Mouse (Mus musculus): ENCODE measurements around the gene Pnmal1. TPM values are rescaled to one million over a fixed set of nuclear protein-coding genes. Genes with fewer than 3 reads are reported as not detected.

Pnmal1 gene
- polyA plus RNA-seq, 1 experiment from 2014 or later: not detected

DNA sequence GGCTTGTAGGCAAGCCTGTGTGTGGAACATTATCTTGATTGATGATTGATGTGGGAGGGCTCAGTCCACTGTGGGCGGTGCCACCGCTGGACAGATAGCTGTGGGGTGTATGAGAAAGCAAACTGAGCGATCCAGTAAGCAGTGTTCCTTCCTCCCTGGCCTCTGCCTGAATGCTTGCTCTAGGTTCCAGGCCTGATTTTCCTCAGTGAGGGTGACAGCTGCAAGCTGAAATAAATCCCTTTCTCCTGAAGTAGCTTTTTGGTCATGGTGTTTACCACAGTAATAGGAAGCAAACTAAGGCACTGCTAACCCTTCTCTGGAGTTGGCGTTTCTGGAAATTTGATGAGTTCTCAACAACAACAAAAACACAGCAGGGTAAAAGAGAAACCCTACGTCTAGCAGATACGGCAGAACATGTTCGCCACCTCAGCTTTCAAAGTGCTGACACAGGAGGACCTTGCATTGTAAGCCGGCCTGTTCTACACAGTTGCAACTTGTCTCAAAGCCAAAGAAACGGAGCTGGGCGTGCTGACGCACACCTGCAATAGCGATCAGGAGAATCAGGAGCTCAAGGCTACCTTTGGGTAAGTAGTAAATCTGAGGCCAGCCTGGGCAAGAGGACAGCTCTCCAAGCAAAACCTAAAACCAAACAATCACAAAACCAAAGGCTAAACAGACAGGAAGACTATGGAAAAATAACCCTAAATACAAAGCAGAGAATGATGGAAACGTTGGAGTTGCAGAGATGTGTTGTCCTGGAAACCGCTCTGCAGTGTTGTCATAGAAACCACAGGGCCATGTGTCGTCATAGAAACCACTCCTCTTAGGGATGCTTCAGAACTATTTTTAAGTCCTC, 2.8 kb upstream of the Pnmal1 start:
- Histone ChIP-seq H3K79me2 (ENCODE audit: inconsistent target) (no peaks in the 10 kb centered on the region), H3K4me3 (ENCODE audit: inconsistent target) (no peak overlapping the region), H3K36me3 (ENCODE audit: inconsistent target) (no peaks in the 10 kb centered on the region), H3K27ac (no peak overlapping the region)
- WGBS (ENCODE audit: missing documents): 85% methylated on average over 15 of the region's 15 CpGs

DNA sequence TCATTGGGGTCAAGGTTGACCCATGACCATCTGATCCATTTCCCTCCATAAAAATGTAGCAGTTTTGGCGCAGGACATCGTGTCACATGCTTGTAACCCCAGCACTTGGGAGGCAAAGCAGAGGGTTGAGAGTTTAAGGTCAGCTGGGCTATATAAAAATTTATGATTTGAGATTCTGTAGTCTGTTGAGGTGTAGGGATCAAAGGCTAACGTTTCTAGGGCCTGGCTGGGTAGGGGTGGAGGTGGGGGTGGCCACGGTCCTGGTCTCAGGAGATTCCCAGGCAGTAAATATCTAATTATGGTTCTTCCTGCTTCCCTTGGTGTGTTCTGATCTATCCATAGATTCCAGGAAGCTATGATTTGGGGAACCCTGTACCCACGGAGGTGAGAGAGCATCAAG, 2.2 kb downstream of the Pnmal1 start:
- WGBS (ENCODE audit: missing documents): 83% methylated on average over 5 of the region's 5 CpGs
- H3K27ac ChIP-seq: no peak overlapping the region

DNA sequence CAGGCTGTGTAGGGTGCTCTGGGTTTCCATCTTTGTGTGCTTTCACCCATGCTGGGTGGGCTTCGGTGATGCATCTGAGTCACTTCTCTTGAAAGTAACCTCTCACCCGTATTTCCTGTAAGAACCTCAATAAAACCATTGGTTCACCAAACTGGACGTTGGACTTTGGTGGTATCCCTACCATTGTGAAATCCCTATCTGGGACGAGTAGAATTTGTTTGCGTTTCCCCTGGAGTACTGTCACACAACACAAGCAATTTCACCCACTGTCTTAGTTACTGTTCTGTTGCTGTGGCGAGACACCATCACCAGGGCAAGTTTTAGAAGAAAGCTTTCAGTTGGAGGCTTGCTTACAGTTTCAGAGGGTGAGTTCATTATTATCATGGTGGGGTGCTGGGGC, 8.9 kb downstream of the Pnmal1 start:
- 69% methylated on average over 6 of the region's 6 CpGs for WGBS (ENCODE audit: missing documents)
- Histone ChIP-seq H3K27ac (no peak overlapping the region), H3K79me2 (ENCODE audit: inconsistent target) (no peaks in the 10 kb centered on the region), H3K4me3 (ENCODE audit: inconsistent target) (no peak overlapping the region), H3K36me3 (ENCODE audit: inconsistent target) (no peaks in the 10 kb centered on the region)

More for the DNA sequence above, 2.2 kb downstream of the Pnmal1 start:
- Histone ChIP-seq H3K79me2 (ENCODE audit: inconsistent target) (no peaks in the 10 kb centered on the region), H3K4me3 (ENCODE audit: inconsistent target) (no peak overlapping the region), H3K36me3 (ENCODE audit: inconsistent target) (no peaks in the 10 kb centered on the region)

DNA sequence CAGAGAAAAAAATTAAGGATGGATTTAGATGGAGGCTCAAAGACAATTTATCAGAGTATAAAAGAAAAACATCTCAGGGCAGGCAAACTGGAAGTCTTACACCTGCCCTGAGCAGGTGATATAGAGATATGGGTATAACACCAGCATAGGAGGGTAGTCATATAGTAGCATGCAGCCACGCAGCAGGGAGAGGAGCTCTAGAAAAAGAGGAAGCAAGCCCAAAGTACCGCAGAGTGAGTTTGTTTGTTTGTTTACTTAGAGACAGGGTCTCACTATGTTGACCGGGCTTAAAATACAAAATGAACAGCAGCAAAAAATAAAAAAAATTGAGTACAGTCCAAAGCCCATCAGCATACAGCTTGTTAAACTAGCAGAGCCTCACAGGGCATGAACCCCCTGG, 11.7 kb downstream of the Pnmal1 start:
- Histone ChIP-seq H3K27ac (no peak overlapping the region), H3K79me2 (ENCODE audit: inconsistent target) (no peaks in the 10 kb centered on the region), H3K36me3 (ENCODE audit: inconsistent target) (no peaks in the 10 kb centered on the region), H3K4me3 (ENCODE audit: inconsistent target) (no peak overlapping the region)
- 23% methylated on average over 3 of the region's 3 CpGs for WGBS (ENCODE audit: missing documents)

DNA sequence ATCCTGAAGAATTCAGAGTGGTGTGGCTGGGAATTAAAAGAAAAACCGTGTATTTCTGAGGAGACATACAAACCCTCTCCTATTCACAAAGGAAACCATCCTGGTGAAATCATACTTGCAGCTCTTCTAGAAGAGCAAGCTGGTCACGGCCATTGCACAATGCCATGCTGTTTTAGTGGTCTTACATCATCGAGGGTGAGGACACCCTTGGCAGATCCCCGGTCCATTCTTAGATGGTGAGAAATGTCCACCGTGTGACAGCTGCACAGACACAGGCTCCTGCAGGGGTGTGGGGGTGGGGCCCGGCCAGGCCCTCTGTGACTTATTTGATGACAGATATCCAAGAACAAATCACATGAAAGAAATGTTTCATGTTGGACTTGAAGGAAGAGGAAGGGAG, 14.5 kb downstream of the Pnmal1 start:
- Histone ChIP-seq H3K79me2 (ENCODE audit: inconsistent target) (no peaks in the 10 kb centered on the region), H3K27ac (no peak overlapping the region), H3K4me3 (ENCODE audit: inconsistent target) (no peak overlapping the region), H3K36me3 (ENCODE audit: inconsistent target) (no peaks in the 10 kb centered on the region)
- WGBS (ENCODE audit: missing documents): 13% methylated on average over 6 of the region's 6 CpGs

DNA sequence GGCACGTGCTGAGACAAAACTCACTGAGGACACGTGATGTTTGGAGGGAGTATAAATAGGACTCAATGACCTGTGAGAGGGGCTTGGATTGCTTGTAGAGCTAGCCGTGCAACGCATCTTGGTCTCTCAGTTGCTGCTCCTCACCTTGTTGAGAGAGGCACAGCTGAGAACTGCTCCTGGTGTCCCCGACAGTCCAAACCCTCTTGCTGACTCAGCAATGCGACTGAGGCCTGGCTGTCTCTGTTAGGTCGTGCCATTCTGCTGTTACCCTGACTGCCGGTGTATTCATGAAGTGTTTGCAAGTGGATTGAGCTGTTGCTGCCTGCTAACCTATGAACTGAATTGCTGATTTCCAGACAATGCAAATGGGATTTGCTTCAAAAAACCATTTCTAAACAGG, 16.8 kb downstream of the Pnmal1 start:
- no peaks in the 10 kb centered on the region for H3K36me3 ChIP-seq (ENCODE audit: inconsistent target)
- H3K79me2 ChIP-seq (ENCODE audit: inconsistent target): no peaks in the 10 kb centered on the region
- no peak overlapping the region for H3K27ac ChIP-seq
- whole genome bisulfite sequencing (ENCODE audit: missing documents): 92% methylated on average over 8 of the region's 8 CpGs
- H3K4me3 ChIP-seq (ENCODE audit: inconsistent target): no peak overlapping the region

DNA sequence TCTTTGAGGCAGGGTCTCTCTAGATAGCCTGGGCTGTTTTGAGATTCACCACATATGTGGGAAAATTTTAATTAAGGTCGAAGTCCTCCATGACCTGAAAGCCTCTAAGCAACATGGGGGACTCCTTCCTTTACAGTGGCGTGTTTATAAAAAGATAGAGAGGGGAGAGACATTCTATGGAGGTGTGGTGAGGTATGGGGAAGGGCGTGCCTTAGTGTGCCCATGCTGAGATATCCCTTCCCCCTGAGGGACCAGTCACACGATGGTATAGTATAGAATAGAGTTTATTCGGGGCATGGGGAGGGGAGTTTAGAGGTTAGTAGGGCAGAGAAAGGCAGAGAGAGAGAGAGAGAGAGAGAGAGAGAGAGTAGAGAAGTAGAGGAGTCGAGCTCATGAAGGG, 18.7 kb downstream of the Pnmal1 start:
- Histone ChIP-seq H3K36me3 (ENCODE audit: inconsistent target) (no peaks in the 10 kb centered on the region), H3K79me2 (ENCODE audit: inconsistent target) (no peaks in the 10 kb centered on the region), H3K4me3 (ENCODE audit: inconsistent target) (no peak overlapping the region), H3K27ac (no peak overlapping the region)
- WGBS (ENCODE audit: missing documents): 72% methylated on average over 6 of the region's 6 CpGs

DNA sequence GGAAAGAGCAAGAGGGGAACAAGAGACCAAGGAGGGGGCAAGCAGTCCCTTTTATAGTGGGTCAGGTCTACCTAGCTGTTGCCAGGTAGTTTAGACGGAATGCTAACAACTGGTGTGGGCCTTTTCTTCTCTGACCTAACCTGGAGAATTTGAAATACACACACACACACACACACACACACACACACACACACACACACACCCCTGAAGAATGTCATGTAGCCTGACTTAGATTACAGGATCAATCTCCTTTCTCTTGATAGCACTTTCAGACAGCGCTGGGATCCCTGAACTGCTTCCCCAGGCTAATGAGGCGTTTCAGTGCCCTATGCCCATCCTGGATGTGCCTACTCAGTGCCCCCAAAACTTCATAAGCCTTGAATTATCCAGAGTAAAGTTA, 19.1 kb downstream of the Pnmal1 start:
- Histone ChIP-seq H3K36me3 (ENCODE audit: inconsistent target) (no peaks in the 10 kb centered on the region), H3K4me3 (ENCODE audit: inconsistent target) (no peak overlapping the region), H3K27ac (no peak overlapping the region), H3K79me2 (ENCODE audit: inconsistent target) (no peaks in the 10 kb centered on the region)
- 95% methylated on average over 3 of the region's 3 CpGs for WGBS (ENCODE audit: missing documents)

DNA sequence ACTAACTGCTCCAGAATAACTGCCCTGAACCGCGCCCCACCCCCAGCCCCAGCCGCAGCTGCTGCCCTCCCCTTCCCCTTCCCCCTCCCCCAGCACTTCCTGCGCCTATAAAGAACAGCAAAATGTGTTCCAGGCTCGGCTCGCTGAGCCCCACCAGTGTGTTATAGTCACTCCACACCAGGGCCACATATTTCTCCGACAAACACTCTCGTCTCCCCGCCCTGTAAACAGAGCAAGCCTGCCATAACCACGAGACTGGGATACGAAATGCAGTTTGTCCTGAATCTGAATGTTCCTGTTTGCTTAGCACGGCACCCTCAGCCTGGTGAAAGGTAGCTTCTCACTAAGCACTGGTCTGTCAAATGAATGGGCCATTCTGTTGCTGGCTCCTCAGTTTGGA, 20.9 kb downstream of the Pnmal1 start:
- H3K27ac ChIP-seq: no peak overlapping the region
- 2% methylated on average over 12 of the region's 12 CpGs for WGBS (ENCODE audit: missing documents)

DNA sequence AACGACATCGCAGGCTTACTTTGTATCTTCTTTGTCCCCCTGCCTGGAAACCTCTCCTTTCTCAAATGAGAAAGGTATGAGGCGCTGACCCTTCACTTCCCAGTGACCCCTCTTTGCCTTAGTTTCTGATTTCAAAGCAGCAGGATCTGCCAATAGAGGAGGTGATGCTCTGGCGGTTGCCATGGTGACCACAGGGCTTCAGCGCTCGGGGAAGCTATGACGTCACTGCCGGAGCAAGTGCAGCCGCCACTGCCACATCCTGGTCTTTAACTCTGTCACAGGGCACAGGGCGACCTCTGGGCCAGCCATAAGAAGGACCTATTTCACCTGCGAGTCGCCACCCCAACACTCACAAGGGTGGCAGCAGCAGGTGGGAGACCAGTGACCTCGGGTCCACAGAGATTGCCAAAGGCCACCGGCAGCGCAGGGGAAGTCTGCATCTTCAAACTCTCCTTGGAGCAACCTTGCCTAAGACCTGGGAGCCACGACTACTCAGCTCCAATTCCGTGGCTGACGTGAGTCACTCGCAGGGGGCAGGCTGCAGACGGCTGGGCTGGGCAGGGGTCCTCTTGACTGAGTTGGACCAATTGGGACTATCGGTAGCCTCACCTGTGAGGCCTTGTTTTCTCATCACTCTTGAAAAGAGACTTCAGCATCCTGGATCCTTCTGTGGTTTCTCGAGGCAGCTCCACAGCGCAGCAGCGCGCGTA, 23.5 kb downstream of the Pnmal1 start, which contains the start of gene Gm42372:
Gm42372 (plus strand) TSS at position 228 of the 710 bp plus-strand sequence.
- Histone ChIP-seq H3K36me3 (ENCODE audit: inconsistent target) (no peaks in the 10 kb centered on the region), H3K79me2 (ENCODE audit: inconsistent target) (no peaks in the 10 kb centered on the region), H3K27ac (no peak within 1 kb of the TSS), H3K4me3 (ENCODE audit: inconsistent target) (no peak within 1 kb of the TSS)
- WGBS (ENCODE audit: missing documents): 39% methylated on average over 26 of the region's 26 CpGs

More for the DNA sequence above, 20.9 kb downstream of the Pnmal1 start:
- Histone ChIP-seq H3K4me3 (ENCODE audit: inconsistent target) (peak overlapping the region; percentile 3; the same call in 1 of the 2 replicates), H3K79me2 (ENCODE audit: inconsistent target) (no peaks in the 10 kb centered on the region), H3K36me3 (ENCODE audit: inconsistent target) (no peaks in the 10 kb centered on the region)

DNA sequence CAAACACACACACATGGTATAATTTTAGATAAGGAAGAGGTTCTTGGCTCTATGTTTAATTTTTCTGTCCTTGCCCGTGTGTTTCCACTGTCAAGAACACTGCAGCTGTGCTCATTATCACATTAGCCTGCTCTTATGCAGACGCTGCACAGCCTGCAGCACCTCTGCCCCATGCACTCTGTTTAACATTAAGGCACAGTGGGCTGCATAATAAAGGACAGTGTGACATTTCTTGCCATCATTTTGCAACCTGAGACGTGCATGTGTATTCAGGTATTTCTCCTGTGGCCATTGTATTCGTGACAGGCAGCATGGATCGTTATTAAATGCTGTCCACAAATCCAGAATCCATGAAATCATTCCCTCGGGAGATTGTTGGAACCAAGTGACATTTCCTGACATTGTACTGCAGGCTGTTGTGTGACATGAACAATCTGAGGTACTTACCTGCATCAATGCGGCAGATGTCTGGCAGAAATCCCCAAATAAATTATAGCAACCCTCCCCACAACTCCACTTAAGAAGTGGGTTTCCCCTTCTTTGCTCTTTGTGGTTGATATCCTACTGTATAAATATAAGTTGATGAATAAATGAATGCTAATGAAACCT, 28.2 kb downstream of the Pnmal1 start:
- no peak overlapping the region for H3K4me3 ChIP-seq (ENCODE audit: inconsistent target)

DNA sequence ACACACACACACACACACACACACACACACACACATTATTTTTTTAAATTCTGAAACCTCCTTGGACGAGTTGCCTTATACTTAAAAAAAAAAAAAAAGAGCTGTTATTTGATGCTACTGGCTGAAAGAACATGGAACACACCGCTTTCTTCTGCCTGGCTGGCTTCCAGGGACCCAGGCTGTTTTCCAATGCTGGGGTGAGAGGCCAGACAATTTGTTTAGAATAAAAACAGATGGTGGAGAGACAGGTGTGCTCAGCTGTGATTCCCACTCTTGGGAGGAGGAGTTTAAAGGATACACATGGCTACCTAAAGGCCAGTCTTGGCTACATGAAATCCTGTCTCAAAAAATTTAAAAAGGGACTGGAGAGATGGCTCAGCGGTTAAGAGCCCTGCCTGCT, 28.9 kb downstream of the Pnmal1 start:
- H3K4me3 ChIP-seq (ENCODE audit: inconsistent target): no peak overlapping the region
- H3K27ac ChIP-seq: no peak overlapping the region
- no peaks in the 10 kb centered on the region for H3K79me2 ChIP-seq (ENCODE audit: inconsistent target)
- WGBS (ENCODE audit: missing documents): 76% methylated on average over 3 of the region's 3 CpGs
- no peaks in the 10 kb centered on the region for H3K36me3 ChIP-seq (ENCODE audit: inconsistent target)

More for the DNA sequence above, 28.2 kb downstream of the Pnmal1 start:
- Histone ChIP-seq H3K79me2 (ENCODE audit: inconsistent target) (no peaks in the 10 kb centered on the region), H3K36me3 (ENCODE audit: inconsistent target) (no peaks in the 10 kb centered on the region), H3K27ac (no peak overlapping the region)
- 91% methylated on average over 7 of the region's 7 CpGs for WGBS (ENCODE audit: missing documents)

DNA sequence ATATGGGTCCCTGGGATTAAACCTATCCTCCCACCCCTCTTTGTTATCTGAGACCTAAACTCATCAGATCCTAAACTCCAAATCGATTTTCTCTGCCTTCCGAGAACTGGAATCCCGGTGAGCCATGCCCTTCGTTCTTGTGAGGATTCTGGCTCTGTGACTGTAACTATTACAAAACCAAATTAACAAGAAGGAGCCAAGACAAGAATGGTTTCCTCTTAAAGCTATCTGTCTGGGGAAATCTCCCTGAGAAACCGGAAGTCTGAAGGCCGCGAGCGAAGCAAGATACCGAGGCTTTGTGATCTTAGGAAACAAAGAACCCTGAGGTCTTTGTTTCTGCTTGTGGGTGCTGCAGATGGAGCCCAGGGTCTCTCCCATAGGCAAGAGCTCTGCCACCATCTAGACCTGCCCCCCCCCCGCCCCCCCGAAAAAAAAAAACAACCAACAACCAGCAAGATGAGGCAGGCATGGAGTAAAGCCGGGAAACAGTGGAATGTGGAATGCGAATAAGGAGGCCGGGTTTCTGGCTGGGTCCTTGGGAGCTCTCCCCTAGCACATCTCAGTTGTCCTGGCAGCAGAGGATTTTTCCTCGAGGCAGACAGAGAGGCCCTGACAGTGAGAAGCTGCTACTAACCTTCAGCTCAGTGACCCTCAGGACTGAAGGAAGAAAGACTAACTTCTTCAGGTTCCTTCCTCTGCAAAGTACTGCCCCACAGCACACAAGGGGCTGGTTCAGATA, 30.7 kb downstream of the Pnmal1 start:
- H3K36me3 ChIP-seq (ENCODE audit: inconsistent target): no peaks in the 10 kb centered on the region
- WGBS (ENCODE audit: missing documents): 28% methylated on average over 15 of the region's 15 CpGs
- no peak overlapping the region for H3K27ac ChIP-seq
- no peaks in the 10 kb centered on the region for H3K79me2 ChIP-seq (ENCODE audit: inconsistent target)
- no peak overlapping the region for H3K4me3 ChIP-seq (ENCODE audit: inconsistent target)

DNA sequence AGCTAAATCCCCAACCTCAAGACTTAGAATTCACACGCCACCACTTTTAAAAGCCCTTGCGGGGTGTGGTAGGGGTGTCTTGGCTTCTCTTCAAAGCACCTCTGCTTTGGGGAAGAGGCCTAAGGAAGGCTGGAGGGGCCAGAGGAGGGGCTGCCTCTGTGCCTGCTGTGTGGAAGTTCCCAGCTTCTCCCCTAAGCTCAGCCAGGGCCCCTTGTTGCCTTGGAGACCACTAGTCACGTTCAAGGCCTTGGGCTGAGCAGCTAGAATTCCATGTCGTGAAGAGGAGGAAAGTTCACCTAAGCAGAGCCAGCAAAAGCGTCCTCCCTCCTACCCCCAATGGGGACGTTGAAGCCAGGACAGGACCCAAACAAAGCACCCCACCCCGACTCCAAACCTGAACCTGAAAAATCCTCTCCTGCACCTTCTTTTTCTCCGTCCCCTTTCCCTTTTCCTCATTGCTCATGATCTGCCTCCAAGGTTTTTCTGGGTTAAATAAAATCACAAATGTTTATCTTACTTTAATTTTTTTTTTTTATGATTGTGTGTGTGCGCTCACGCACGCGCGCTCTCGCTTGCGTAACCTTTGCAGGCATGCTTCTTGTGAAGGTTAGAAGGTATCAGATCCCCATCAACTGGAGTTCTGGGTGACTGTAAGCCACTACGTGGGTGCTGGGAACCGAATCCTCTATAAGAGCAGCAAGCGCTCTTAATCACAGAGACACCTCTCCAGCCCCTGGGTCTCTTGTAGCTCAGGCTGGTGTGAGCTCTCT, 32.4 kb downstream of the Pnmal1 start:
- WGBS (ENCODE audit: missing documents): 78% methylated on average over 16 of the region's 18 CpGs
- no peaks in the 10 kb centered on the region for H3K79me2 ChIP-seq (ENCODE audit: inconsistent target)
- no peaks in the 10 kb centered on the region for H3K36me3 ChIP-seq (ENCODE audit: inconsistent target)
- no peak overlapping the region for H3K4me3 ChIP-seq (ENCODE audit: inconsistent target)
- H3K27ac ChIP-seq: no peak overlapping the region
